Mouse (Mus musculus) right cerebral cortex, postnatal 36 days (tissue): ENCODE measurements around the gene Olfr611.
"Not testable (repeated sequence)": the region's sequence is repeated elsewhere in the genome, so short reads cannot be mapped to it uniquely, and the experiment has no call there.

Experiments
- DNase-seq, 2 experiments: peaks; one replicate each; pipeline ENCODE4 v3.0.0; 2022; ENCODE audit warnings: low spot score in 2 of 2, mixed read lengths in 1 of 2

Gene Olfr611

GRCm38 (mm10) chr7:103520746-103521145, at the start of gene Olfr611:
Gene Olfr611 (minus strand): TSS chr7:103520846.
- DNase-seq = not testable (repeated sequence)

GRCm38 (mm10) chr7:103569043-103569442, 48.4 kb upstream of the Olfr611 start, which contains the start of gene Olfr616:
Gene Olfr616 (minus strand): TSS chr7:103569143.
- no peak for DNase-seq

GRCm38 (mm10) chr7:103555779-103556178, 35.1 kb upstream of the Olfr611 start, which contains the start of gene Olfr615:
Gene Olfr615 (plus strand): TSS chr7:103556079.
- no peak for DNase-seq

GRCm38 (mm10) chr7:103547774-103548173, 27.1 kb upstream of the Olfr611 start, which contains the start of gene Olfr613:
Gene Olfr613 (plus strand): TSS chr7:103548074.
- DNase-seq = no peak

- DNase-seq = not testable (repeated sequence)
Measured at GRCm38 (mm10) chr7:103542617-103543016, 22.0 kb upstream of the Olfr611 start, which contains the start of gene Olfr612. Gene Olfr612 (minus strand): TSS chr7:103542717.

- no peak for DNase-seq
Measured at GRCm38 (mm10) chr7:103512022-103512421, 8.6 kb downstream of the Olfr611 start, which contains the start of gene Olfr610. Gene Olfr610 (minus strand): TSS chr7:103512122.

- DNase-seq = no peak
Measured at GRCm38 (mm10) chr7:103497962-103498361, 22.7 kb downstream of the Olfr611 start, which contains the start of gene Olfr609. Gene Olfr609 (minus strand): TSS chr7:103498062.

- not testable (repeated sequence) for DNase-seq
Measured at GRCm38 (mm10) chr7:103477106-103477505, 43.5 kb downstream of the Olfr611 start.

- DNase-seq = no peak
Measured at GRCm38 (mm10) chr7:103469577-103469976, 51.1 kb downstream of the Olfr611 start, which contains the start of gene Olfr608. Gene Olfr608 (plus strand): TSS chr7:103469877.
